Comparison of ENCODE assay signal across 8 mouse cellular contexts in the genomic region with DNA sequence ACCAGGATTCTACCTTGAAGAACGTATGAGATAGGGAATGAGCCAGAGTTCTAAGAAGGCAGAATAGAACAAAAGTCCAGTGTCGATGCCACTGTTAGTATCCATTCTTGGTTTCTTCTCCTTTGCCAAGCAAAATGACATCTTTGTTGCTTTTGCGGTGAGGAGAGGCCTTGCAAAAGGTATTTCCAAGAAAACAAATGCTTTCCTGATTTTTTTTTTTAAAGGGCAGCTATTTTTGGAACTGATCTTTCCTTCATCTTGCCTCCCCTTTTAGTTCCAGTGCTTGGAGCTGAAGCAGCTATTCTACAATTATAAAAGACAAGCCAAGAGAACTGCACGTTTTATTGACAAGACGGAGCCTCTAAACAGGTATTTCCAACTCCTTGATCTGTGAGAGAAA. TPM values are rescaled to one million over a fixed set of nuclear protein-coding genes. Genes with fewer than 3 reads are reported as not detected.
DNase-seq lines count a peak whose midpoint lies in the region; ATAC-seq and TF ChIP-seq lines count a peak whose summit lies in the region.

A gene (plus strand): TSS at position 301 of the 400 bp plus-strand sequence.

- no peaks in the 10 kb centered on the region; the same call in none of the 2 replicates for H3K79me2 ChIP-seq in MEL (ENCODE audit: control insufficient read depth, insufficient read depth, low read length, poor library complexity)

- no peak for TF ChIP-seq CTCF in MEL (IDR thresholded peaks at IDR 0.05 in 2 of 3, conservative IDR thresholded peaks at IDR 0.05 in 1 of 3; ENCODE audit: control insufficient read depth in 1 of 3, insufficient read depth in 1 of 3, low read depth in 2 of 3, low read length in 3 of 3, poor library complexity in 1 of 3, severe bottlenecking in 1 of 3)

- no peak for TF ChIP-seq POLR2A in MEL (IDR thresholded peaks at IDR 0.05; ENCODE audit: control insufficient read depth in 1 of 2, insufficient read depth in 1 of 2, low read depth in 1 of 2, low read length in 2 of 2, poor library complexity in 1 of 2)

- no peaks in the 10 kb centered on the region for H3K9me3 ChIP-seq in MEL (replicated peaks; ENCODE audit: insufficient read depth, low read length)
- no peaks in the 10 kb centered on the region for H3K9me3 ChIP-seq in forebrain, embryonic 14.5 days (replicated peaks; ENCODE audit: control insufficient read depth, low read length)
- no peaks in the 10 kb centered on the region for H3K9me3 ChIP-seq in limb, embryonic 15.5 days
- no peaks in the 10 kb centered on the region for H3K9me3 ChIP-seq in stomach, embryonic 14.5 days (ENCODE audit: control insufficient read depth, low read depth, low read length)

- 86% methylated on average over 5 of the region's 5 CpGs for WGBS in forebrain, embryonic 14.5 days
- 72% methylated on average over 5 of the region's 5 CpGs for WGBS in limb, embryonic 15.5 days
- 85% methylated on average over 5 of the region's 5 CpGs for WGBS in stomach, embryonic 14.5 days

- H3K9ac ChIP-seq in MEL (ENCODE audit: control insufficient read depth, low read depth, low read length, poor library complexity, severe bottlenecking), result no peak within 1 kb of the TSS
- H3K9ac ChIP-seq in forebrain, embryonic 14.5 days (ENCODE audit: low read length), result no peak within 1 kb of the TSS
- no peak within 1 kb of the TSS for H3K9ac ChIP-seq in limb, embryonic 15.5 days
- H3K9ac ChIP-seq in stomach, embryonic 14.5 days (replicated peaks; ENCODE audit: low read depth, low read length), result no peak within 1 kb of the TSS

- H3K27me3 ChIP-seq in MEL (ENCODE audit: control insufficient read depth in 1 of 2, insufficient read depth in 2 of 2, low read length in 2 of 2), result peaks cover 0 to 3% of the 10 kb centered on the region in 2 experiments; a peak in 2 of 4 replicates
- H3K27me3 ChIP-seq in forebrain, embryonic 14.5 days (replicated peaks; ENCODE audit: control insufficient read depth, insufficient read depth, low read length), result no peaks in the 10 kb centered on the region
- no peaks in the 10 kb centered on the region for H3K27me3 ChIP-seq in limb, embryonic 15.5 days
- no peaks in the 10 kb centered on the region for H3K27me3 ChIP-seq in stomach, embryonic 14.5 days (ENCODE audit: control insufficient read depth, insufficient read depth, low read length)

- no peak for ATAC-seq in CD4-positive, CD25-positive, alpha-beta regulatory T cell, adult 4 months
- no peak for ATAC-seq in forebrain, embryonic 14.5 days
- ATAC-seq in hematopoietic stem cell, adult 5-6 weeks (replicated peaks in 1 of 2; ENCODE audit: insufficient read depth in 1 of 2, low FRiP score in 2 of 2, low TSS enrichment in 1 of 2, low read depth in 1 of 2, poor library complexity in 2 of 2, severe bottlenecking in 2 of 2), result no peak
- no peak for ATAC-seq in limb, embryonic 15.5 days (ENCODE audit: insufficient number of reproducible peaks, low FRiP score, low TSS enrichment, low read depth)
- no peak for ATAC-seq in stomach, embryonic 14.5 days (ENCODE audit: insufficient number of reproducible peaks, insufficient read depth, low FRiP score, low read depth)

- no peak for DNase-seq in MEL (ENCODE audit: low read depth, low spot score)
- DNase-seq in forebrain, embryonic 14.5 days (ENCODE audit: low spot score), result no peak
- no peak for DNase-seq in right cerebral cortex, postnatal 4 days
- no peak for DNase-seq in embryo, embryonic 10 days (ENCODE audit: low spot score)

- no peak within 1 kb of the TSS for H3K27ac ChIP-seq in MEL (ENCODE audit: control insufficient read depth, low read depth, low read length)
- no peak within 1 kb of the TSS for H3K27ac ChIP-seq in forebrain, embryonic 14.5 days (ENCODE audit: low read depth, low read length)
- H3K27ac ChIP-seq in limb, embryonic 15.5 days, result no peak within 1 kb of the TSS
- H3K27ac ChIP-seq in stomach, embryonic 14.5 days (ENCODE audit: low read length), result no peak within 1 kb of the TSS

- H3K4me1 ChIP-seq in MEL (ENCODE audit: control insufficient read depth in 1 of 2, insufficient read depth in 2 of 2, low read length in 2 of 2), result peaks cover 0 to 4% of the 10 kb centered on the region in 2 experiments; a peak in 2 of 4 replicates
- peaks cover 4% of the 10 kb centered on the region for H3K4me1 ChIP-seq in forebrain, embryonic 14.5 days (ENCODE audit: control insufficient read depth, insufficient read depth, low read length)
- H3K4me1 ChIP-seq in limb, embryonic 15.5 days, result peaks cover 4% of the 10 kb centered on the region; the same call in 1 of the 2 replicates
- no peaks in the 10 kb centered on the region for H3K4me1 ChIP-seq in stomach, embryonic 14.5 days (ENCODE audit: control insufficient read depth, insufficient read depth, low read length)

- TF ChIP-seq RAD21 in MEL (IDR thresholded peaks at IDR 0.05; ENCODE audit: low read depth, low read length), result no peak

- TF ChIP-seq EP300 in MEL (IDR thresholded peaks at IDR 0.05; ENCODE audit: low read depth in 1 of 2, low read length in 2 of 2), result no peak

- H3K4me3 ChIP-seq in MEL (ENCODE audit: control insufficient read depth in 1 of 2, insufficient read depth in 1 of 2, low read depth in 2 of 2, low read length in 2 of 2), result no peak within 1 kb of the TSS
- H3K4me3 ChIP-seq in forebrain, embryonic 14.5 days (ENCODE audit: low read depth, low read length), result no peak within 1 kb of the TSS
- no peak within 1 kb of the TSS for H3K4me3 ChIP-seq in limb, embryonic 15.5 days
- H3K4me3 ChIP-seq in stomach, embryonic 14.5 days (ENCODE audit: low read depth, low read length), result no peak within 1 kb of the TSS

- H3K4me2 ChIP-seq in forebrain, embryonic 14.5 days (ENCODE audit: low read length), result no peak within 1 kb of the TSS
- no peak within 1 kb of the TSS for H3K4me2 ChIP-seq in limb, embryonic 15.5 days
- no peak within 1 kb of the TSS for H3K4me2 ChIP-seq in stomach, embryonic 14.5 days (replicated peaks; ENCODE audit: low read depth, low read length)

- peaks cover 0 to 13% of the 10 kb centered on the region in 2 experiments; a peak in 2 of 4 replicates for H3K36me3 ChIP-seq in MEL (ENCODE audit: control insufficient read depth in 1 of 2, insufficient read depth in 2 of 2, low read length in 2 of 2)
- H3K36me3 ChIP-seq in forebrain, embryonic 14.5 days (ENCODE audit: control insufficient read depth, insufficient read depth, low read length), result no peaks in the 10 kb centered on the region
- H3K36me3 ChIP-seq in limb, embryonic 15.5 days, result no peaks in the 10 kb centered on the region
- no peaks in the 10 kb centered on the region for H3K36me3 ChIP-seq in stomach, embryonic 14.5 days (ENCODE audit: control insufficient read depth, insufficient read depth, low read length)

TF ChIP-seq in MEL, 35 proteins besides CTCF, POLR2A, EP300 and RAD21:
- TF ChIP-seq USF1 (IDR thresholded peaks at IDR 0.05; ENCODE audit: low read depth, low read length) (no peak), USF2 (IDR thresholded peaks at IDR 0.05; ENCODE audit: borderline replicate concordance in 1 of 2, insufficient read depth in 1 of 2, low read depth in 1 of 2, low read length in 2 of 2) (no peak), NELFE (IDR thresholded peaks at IDR 0.05; ENCODE audit: low read depth, low read length) (no peak), ZKSCAN1 (IDR thresholded peaks at IDR 0.05; ENCODE audit: low read depth, low read length) (no peak)

RNA-seq across cellular contexts. Expression of the gene that starts here (rescaled TPM):
- polyA plus RNA-seq in CD4-positive, CD25-positive, alpha-beta regulatory T cell, adult 4 months (2017; shearing (Covaris generic)), result 10 to 100 TPM; 46.2 to 67.2 TPM
- 192 and 217 TPM in 2 replicates for total RNA-seq in MEL (2012; rRNA removed)
- polyA plus RNA-seq in MEL (2012; ENCODE audit: insufficient read depth in 1 of 2, insufficient read length in 2 of 2, low read depth in 1 of 2, low replicate concordance in 2 of 2, missing spikeins in 1 of 2), result 100 to 1,000 TPM in 1 of 2 experiments, not detected in 1; 280 TPM
- polyA plus RNA-seq in forebrain, embryonic 14.5 days (2014; fragmentation: Nextera tagmentation; extraction: Ambion mirVana), result 67.9 and 80.0 TPM in 2 replicates
- total RNA-seq in hematopoietic stem cell, adult 5-6 weeks (2017), result 185 and 229 TPM in 2 replicates
- polyA plus RNA-seq in limb, embryonic 15.5 days (2015; fragmentation: Nextera tagmentation; extraction: Ambion mirVana), result 119 and 120 TPM in 2 replicates
- polyA plus RNA-seq in stomach, embryonic 14.5 days (2014; fragmentation: Nextera tagmentation; extraction: Ambion mirVana), result 113 and 126 TPM in 2 replicates
